Mouse (Mus musculus): ENCODE measurements around the gene Gm10378.
"Not testable (repeated sequence)": the region's sequence is repeated elsewhere in the genome, so short reads cannot be mapped to it uniquely, and the experiment has no call there.

The Gm10378 gene

GRCm38 (mm10) chr14:42655638-42656037 is at the start of gene Gm10378:
Gene Gm10378, plus strand, starts transcription at chr14:42655938.
- DNase-seq = not testable (repeated sequence)

GRCm38 (mm10) chr14:42641817-42642216 is 13.9 kb upstream of the Gm10378 start, which contains the start of gene Gm3633:
Gene Gm3633, minus strand, starts transcription at chr14:42641917.
- not testable (repeated sequence) for DNase-seq

Measured in layer of hippocampus, adult 9-11 months (tissue).